Mouse (Mus musculus) left cerebral cortex, postnatal 10 days (tissue): ENCODE measurements around the gene Ppard. TPM values are rescaled to one million over a fixed set of nuclear protein-coding genes. Genes with fewer than 3 reads are reported as not detected.
"Not testable (repeated sequence)": the region's sequence is repeated elsewhere in the genome, so short reads cannot be mapped to it uniquely, and the experiment has no call there.

Source experiments
- DNase-seq, 2 experiments: peaks; one replicate each; pipeline ENCODE4 v3.0.0; 2021 to 2022; ENCODE audit warnings: low spot score in 2 of 2, mixed read lengths in 1 of 2; ENCODE audit errors: extremely low spot score in 1 of 2
- intact Hi-C: fragments of 180-260 bp; cut with DNase I; formaldehyde crosslinking; loops from one replicate; pipeline ENCODE4 v1.15.1; 2025
- total RNA-seq, 2 experiments: library from RNA; stranded (reverse); gene quantifications; 2 replicates each; pipeline ENCODE4 v1.2.3; 2021

Ppard gene
- total RNA-seq, 2 experiments from 2014 or later: 19.4 to 23.8 TPM

DNA sequence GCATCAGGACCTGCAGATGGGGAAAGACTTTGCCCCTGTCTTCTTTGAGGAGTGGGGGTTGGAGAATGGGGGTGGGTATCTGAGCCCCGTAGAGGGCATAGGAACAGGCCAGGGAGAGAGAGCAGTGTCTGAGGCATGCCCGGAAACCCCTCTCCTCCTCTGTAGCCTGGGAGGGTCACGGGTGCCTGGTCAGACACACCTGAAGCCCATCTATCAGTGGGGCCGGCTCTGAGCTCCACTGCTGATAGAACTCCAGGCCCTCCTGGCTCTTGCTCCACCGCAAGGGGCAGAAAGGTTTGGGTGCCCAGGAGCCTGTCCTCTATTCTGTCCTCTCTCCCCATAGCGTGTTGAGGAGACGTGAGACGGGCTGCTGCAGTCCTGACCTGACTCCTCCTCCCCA lies 93.3 kb downstream of the Ppard start:
- intact Hi-C loops: no loop called here

DNA sequence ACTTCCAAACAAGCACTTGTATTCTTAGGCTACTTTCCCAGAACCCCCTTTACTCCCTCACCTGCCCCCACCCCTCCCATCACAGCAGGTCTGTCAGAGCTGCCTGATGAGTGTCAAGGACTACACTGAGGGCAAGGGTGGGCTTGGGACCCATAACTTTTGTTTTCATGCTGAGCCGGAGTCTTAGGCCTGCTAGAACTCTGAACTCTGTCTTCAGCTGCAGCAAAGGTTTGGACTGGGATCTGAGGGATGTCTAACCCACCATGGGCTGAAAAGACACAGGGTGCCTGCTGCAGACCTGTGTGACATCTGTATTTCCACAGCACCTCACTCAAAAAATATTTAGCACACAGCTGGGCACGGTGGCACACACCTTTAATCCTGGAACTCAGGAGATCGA lies 94.5 kb downstream of the Ppard start:
- intact Hi-C loops: no loop called here

More for the DNA sequence above, 93.3 kb downstream of the Ppard start:
- DNase-seq: no peak

DNA sequence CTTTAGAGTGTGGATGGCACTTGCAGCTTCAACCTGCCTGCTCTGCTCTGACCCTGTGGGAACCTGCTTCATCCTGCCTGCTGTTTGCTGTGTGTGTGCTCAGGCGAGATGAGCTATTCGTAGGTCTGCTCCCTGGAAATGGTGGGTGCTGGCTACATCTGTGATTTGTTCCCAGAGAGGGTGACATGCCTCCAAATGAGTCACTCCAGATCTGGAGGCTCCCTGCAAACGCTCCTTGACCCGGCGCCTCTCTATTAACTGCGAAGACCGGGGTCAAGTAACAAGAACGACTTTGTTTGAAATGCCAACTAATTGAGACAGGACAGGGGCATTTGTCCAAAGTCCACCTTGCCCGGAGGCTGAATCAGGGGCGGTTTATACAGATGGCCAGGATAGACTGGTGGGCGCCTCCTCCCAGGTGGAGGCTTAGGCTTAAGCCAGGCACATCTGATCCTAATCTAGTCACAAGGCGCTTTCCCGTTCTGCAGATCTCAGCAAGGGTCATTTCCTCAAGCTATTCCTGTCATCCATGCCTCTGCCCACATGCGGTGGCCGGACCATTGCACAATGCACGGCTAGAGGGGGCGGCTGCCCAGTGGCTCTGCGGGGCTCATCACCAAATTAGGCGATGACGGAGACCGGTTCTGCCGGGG lies 95.3 kb downstream of the Ppard start:
- no peak for DNase-seq
- intact Hi-C loops: no loop called here

More for the DNA sequence above, 94.5 kb downstream of the Ppard start:
- no peak for DNase-seq

DNA sequence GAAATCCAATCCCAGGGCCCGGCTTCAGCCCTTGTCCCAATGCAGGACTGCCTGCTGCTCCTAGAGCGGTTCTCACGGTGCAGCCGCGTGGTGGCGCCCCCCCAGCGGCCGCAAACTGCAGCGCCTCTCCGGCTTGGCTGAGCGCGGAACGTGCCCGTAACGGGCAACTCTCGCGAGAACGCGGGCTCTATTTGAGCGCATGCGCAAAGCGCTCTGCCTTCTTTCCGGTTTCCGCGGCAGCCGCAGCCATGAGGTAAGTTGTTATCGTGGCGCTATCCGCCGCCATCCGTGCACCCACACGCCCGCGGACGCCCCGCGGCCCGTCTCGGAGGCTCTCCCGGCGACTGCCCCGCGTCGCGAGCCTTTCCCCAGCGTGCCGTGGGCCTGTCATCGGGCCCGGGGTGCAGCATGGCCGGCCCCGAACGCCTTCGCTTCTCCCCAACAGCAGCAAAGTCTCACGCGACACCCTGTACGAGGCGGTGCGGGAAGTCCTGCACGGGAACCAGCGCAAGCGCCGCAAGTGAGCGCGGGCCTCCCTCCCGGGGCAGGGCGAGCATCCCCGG lies 95.9 kb downstream of the Ppard start, which contains the start of gene Rpl10a:
TSS of gene Rpl10a (plus strand) at position 106 of the 563 bp plus-strand sequence.
- intact Hi-C loops: no loop called here
- peak; percentile 96 to 98 for DNase-seq

DNA sequence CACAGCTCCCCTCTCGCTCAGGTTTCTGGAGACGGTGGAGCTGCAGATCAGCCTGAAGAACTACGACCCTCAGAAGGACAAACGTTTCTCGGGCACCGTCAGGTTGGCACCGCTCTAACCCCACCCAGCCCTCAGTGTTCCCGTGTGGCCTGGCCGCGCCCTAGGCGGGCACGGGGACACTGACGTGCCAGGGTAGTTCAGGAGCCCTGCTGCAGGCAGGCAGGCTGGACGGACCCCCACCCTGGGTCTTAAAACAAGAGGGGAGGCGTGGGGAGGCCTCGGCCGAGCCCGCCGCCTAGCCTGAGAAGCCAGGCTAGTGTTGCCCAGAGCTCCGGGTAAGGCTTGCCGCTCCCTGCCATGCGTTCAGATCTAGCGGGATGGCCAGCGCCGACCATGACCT lies 96.4 kb downstream of the Ppard start:
- intact Hi-C loops: no loop called here
- no peak for DNase-seq

DNA sequence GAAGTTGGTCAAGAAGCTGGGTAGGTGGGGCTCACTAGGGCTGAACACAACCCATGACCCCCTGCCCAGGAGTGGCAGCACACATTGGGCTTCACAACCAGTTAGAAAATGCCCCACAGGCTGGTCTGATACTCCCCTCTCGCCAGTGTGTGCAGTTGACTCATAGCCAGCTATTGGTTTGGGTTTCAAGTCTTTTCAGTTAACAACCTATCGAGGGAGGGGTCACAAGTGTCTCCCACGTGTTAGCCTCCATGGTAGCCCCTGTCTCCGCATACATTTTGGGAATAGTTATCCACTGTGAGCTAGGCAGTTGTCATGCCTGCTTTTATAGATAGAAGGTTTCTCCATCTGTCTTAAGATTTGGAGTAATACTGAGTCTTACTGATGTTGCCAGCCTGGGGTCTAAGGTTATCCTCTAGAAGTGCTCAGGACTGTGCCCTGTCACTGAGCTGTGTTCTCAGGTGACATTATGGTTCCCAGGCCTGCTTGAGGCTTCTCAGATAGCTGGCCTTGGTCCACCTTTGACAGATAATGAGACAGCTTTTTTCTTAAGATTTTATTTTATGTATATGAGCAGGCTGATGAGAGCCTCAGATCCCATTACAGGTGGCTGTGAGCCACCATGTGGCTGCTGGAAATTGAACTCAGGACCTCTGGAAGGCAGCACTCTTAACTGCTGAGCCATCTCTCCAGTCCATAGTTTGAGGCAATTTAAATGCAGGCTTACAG lies 97.2 kb downstream of the Ppard start:
- intact Hi-C loops: loop anchor here (10.0 kb wide), 1 partner anchor 245 kb away; the partner anchor contains the start of gene Tcp11
- DNase-seq: no peak

DNA sequence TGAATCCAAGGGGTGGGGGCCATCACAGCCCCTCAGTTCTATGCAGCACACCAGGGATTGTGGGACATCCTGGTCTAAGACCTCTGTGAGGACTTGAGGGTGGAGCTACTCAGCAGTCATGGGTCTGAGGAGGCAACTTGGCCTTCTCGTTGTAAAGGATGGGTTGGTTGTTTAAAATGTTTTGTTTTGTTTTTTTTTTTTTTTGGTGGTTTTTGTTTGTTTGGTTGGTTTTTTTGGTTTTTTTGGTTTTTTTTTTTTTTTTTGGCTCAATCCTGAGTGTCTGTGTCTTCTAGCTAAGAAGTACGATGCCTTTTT lies 97.7 kb downstream of the Ppard start:
- no peak for DNase-seq
- intact Hi-C loops: loop anchor here (10.0 kb wide), 1 partner anchor 245 kb away; the partner anchor contains the start of gene Tcp11

DNA sequence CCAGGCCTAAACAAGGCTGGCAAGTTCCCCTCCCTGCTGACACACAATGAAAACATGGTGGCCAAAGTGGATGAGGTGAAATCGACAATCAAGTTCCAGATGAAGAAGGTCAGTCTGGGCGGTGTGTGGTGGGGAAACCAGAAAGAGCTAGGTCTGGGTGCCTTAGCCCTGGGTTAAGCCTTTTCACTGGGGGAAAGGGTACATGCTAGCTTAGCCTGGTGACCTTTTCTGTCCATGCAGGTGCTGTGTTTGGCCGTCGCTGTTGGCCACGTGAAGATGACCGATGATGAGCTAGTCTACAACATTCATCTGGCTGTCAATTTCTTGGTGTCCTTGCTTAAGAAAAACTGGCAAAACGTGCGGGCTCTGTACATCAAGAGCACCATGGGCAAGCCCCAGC lies 98.1 kb downstream of the Ppard start:
- intact Hi-C loops: loop anchor here (10.0 kb wide), 1 partner anchor 246 kb away; the partner anchor contains the start of gene Tcp11
- DNase-seq: not testable (repeated sequence)

DNA sequence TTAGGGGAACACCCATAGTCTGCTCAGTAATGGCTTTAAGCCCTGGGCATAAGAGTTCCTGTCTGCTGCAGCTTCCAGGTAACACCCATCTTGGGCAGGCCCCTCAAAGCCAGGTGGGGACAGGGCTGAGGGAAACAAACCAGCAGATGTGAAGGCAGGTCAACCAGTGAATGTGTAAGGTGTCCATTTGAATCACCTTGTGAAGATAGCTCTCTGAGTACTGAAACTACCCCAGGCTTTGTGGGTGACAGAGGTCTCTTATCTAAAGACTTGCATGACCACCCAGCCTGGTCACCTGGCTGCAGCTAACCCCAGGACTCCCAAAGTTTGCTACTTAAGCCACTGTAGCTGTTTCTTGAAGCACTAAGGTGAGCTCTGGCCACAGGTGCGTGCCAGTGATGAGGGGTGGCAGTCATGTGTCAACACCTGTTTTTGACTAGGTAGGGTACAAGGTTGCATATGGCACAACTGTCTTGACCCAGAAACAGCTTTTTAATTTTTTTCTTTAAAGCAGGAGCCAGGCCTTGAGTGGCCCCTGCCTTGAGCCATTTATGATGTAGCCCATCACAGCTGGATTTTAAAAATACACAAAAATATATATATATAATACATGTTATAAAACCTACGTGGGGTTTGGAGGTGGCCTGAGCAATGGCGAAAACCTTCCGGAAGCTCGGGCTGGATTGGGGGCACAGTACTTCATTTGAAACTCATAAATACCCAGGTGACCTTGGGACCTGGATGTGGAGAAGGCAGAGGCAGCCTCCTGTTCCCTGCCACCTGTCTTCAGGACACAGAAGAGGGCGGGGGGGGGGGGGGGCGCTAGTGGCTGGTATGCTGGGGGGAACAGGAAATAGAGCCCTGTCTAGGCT lies 99.0 kb downstream of the Ppard start:
- no peak for DNase-seq
- intact Hi-C loops: loop anchor here (10.0 kb wide), 1 partner anchor 247 kb away; the partner anchor contains the start of gene Tcp11

DNA sequence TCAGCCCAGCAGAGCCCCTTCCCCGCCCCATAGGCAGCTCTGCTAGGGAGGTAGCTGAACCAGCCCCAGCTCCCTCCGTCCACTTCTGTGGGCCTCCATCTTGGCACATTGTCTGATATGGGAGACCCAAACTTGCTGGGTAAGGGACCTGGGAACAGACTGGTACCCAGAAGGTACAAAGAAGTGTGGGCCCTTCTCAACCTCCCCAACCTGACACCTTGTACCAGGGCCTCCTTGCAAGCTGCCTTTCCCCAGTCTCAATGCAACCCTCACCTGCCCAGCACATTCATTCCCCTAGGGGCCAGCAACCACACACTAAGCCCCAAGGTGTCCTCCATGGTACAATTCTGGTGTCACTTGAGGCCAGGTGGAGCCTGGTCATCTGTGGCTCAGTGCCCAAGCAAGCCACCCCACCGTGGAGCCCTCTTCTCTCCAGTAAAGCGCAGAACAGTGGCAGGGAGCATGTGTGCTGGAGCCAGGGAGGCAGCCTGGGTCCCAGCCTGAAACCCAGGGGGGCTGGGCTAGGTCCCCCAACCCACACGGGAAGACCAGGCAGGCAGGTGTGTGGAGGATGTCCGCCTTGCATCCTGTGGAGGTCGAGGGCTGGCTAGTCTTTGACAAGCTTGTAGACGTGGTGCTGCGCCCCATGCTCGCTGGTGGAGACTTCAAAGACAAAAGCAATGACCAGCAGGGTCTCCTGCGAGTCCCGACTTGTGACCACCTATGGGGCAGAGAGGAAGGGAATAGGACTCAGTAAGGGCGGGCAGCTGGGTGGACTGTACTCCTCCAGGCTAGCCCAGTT lies 99.8 kb downstream of the Ppard start:
- intact Hi-C loops: loop anchor here (10.0 kb wide), 1 partner anchor 248 kb away; the partner anchor contains the start of gene Tcp11

DNA sequence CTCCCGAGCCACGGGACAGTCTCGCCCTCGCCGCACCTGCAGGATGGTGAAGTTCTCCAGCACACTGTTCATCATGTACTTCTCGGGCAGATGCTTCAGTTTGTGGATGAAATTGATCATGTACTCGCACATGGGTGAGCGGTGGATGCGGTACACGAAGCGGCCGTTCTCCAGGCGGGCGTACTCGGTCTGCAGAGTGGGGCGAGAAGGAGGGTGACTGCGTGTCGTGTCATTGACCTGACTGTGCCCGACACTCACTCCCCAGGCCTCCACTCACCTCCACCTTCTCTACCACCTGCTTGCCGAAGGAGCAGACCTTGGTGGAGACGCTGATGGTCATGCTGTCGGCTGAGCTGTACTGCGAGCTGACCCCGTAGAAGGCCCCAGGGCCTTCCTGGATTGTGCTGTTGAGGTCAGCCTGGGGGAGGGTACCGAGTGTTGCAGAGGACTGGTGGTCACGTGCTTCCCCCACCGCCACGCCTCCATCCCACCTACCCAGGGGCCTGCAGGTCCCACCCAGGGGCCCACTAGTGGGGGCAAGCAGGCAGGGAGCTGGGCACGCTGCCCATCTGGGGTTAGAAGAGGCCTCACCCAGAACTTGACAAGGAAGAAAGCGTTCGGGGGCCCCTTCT lies 100.5 kb downstream of the Ppard start:
- intact Hi-C loops: loop anchor here (10.0 kb wide), 1 partner anchor 248 kb away; the partner anchor contains the start of gene Tcp11
- DNase-seq: peak in 1 of 2 experiments; percentile 70

More for the DNA sequence above, 99.8 kb downstream of the Ppard start:
- DNase-seq: no peak

DNA sequence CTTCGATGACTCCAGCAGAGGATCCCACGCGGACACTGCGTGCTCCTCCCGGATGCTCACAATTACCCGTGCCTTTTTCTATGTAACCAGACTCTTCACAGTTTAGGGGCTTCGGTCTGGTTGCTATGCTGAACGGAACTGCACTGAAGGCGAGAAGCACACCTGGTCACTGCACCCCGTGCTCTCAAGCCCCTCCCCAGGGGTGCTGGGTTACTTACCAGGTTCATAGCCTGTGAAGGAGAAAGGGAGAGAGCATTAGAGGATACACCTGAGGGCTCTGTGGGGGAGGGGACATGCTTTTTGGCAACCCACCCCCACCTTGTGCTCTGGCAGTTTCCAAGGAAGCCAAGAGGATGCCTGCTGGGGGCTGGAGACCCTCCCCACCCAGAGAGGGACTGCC lies 102.8 kb downstream of the Ppard start:
- no peak for DNase-seq
- intact Hi-C loops: loop anchor here (10.0 kb wide), 1 partner anchor 250 kb away; the partner anchor contains the start of gene Tcp11

DNA sequence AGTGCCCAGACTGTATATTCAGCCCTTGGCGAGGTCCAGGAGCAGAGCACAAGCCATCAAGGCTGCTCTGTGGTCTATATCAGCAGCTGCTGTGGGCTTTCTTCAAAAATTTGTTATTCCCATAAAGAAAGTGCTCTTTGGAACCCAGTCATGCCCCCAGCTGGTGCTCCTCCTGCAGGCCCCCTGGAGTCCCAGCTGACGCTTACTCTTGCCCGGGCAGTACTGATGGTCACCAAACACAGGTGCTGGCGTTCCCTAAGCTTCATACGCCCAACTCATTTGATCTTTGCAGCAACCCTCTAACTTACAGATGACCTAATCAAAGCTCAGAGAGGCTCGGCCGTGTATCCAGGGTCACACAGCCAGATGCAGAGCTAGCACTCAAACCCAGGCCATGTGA lies 105.0 kb downstream of the Ppard start:
- intact Hi-C loops: loop anchor here (10.0 kb wide), 1 partner anchor 253 kb away; the partner anchor contains the start of gene Tcp11
- DNase-seq: no peak

DNA sequence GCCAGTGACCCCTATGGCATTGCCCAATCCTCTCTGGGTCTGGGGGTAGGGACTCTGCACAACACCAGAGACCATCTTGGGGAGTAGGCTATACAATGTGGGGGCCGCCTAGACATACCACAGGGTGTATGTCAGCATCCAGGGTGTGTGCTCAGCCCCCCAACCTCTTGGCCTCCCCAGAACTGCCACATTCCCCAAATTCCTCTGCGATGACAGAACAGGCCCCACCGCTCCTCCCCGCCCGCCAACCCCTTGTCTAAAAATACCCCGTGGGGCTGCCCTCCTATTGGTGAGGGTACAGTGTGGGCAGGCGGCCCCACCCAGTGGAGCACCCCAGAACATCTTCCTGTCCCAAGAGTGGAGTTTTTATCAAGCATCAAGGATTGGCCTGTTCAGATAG lies 108.1 kb downstream of the Ppard start:
- no peak for DNase-seq
- intact Hi-C loops: no loop called here

DNA sequence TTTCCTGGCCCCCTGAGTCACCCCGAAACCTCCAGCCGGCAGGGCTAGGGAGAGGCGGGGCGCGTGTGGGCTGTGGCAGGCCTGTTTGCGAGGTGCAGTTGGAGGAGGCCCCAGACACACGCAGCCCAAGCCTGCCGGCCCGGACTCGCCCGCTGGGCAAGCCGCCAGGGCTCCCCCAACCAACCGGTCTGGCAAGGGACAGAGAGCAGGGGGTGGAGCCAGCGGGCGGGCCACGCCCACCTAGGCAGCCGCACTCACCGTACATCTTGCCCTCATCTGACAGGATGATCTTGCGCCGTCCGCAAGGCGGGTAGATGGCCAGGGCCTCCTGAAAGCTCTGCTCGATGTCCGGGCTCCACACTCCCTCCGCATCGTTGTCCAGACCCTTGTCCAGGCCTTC lies 108.6 kb downstream of the Ppard start:
- intact Hi-C loops: no loop called here
- peak in 1 of 2 experiments; percentile 92 for DNase-seq

DNA sequence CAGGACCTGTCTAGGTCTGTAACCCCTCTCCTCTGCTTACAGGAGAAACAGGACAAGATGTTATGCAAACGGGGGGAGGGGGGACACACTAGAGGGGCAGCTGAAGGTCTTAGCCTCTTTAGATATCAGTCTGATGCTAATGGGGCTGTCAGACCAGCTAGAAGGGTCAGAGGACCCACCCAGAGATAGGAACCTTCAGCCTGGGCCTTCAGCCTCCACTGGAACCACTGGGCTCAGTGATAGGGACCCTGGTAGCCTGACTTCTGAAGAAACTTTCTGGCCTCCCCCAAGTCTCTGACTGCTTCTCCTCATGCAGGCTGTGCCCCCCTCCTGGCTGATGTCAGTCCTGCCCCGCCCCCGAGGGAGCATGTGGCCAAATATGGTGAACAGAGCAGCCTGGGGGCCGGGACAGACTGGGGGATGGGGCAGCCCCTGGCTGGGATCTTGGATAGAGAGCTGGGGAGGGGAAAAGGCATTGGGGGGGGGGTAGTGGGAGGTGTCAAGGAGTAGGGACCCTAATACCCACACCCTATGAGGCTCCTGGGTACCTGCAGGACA lies 111.6 kb downstream of the Ppard start:
- intact Hi-C loops: no loop called here
- DNase-seq: no peak

DNA sequence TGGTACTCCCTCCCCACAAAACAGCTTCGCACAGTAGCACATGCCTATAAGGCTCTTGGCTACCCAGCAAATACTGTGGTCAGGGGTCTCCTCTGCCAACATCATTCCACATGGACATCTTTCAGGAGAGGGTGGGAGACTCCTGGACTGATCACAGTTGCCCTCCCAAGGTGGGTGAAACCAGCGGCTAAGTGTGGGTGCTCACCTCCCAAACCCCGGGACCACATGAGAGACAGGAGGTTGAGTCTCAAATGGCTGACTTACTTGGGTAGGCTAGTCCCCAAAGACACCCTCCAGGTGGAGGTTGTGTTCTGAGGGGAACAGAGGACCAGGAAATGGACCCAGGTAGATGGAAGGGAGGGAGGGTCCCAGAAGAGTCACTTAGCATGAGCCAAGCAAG lies 112.2 kb downstream of the Ppard start:
- DNase-seq: no peak
- intact Hi-C loops: no loop called here
